Mouse (Mus musculus) kidney, postnatal 0 days (tissue): ENCODE results near the gene Dock11. TPM values are rescaled to one million over a fixed set of nuclear protein-coding genes. Genes with fewer than 3 reads are reported as not detected.

Experiments used
- ATAC-seq: fragments of 200-750 bp; cut with Nextera tagmentation; replicated peaks from 2 replicates; pipeline ENCODE4 v1.8.0; 2017; ENCODE audit warnings: low read depth, moderate number of reproducible peaks, moderate TSS enrichment, moderate library complexity; ENCODE audit not compliant: low FRiP score
- DNase-seq: peaks from one replicate; pipeline ENCODE4 v3.0.0-alpha.2; 2016; ENCODE audit warnings: low spot score
- H3K27ac ChIP-seq: fragments of 300-500 bp; sonication (generic); 2 replicates; pipeline ENCODE4 v1.5.1; 2014; ENCODE audit warnings: mild to moderate bottlenecking
- H3K27me3 ChIP-seq: fragments of 300-500 bp; sonication (generic); 2 replicates; pipeline ENCODE4 v1.6.1; 2014; ENCODE audit warnings: low read length, mixed read lengths; ENCODE audit not compliant: insufficient read depth
- H3K36me3 ChIP-seq: fragments of 300-500 bp; sonication (generic); 2 replicates; pipeline ENCODE4 v1.6.1; 2014; ENCODE audit warnings: low read length, mixed read lengths; ENCODE audit not compliant: insufficient read depth
- H3K4me1 ChIP-seq: fragments of 300-500 bp; sonication (generic); replicated peaks from 2 replicates; pipeline ENCODE4 v1.6.1; 2014; ENCODE audit warnings: antibody characterized with exemption, low read length, mixed read lengths; ENCODE audit not compliant: insufficient read depth
- H3K4me2 ChIP-seq: fragments of 300-500 bp; sonication (generic); 2 replicates; pipeline ENCODE4 v1.6.1; 2014; ENCODE audit warnings: mild to moderate bottlenecking, low read length, moderate library complexity, mixed read lengths
- H3K4me3 ChIP-seq: fragments of 300-500 bp; sonication (generic); replicated peaks from 2 replicates; pipeline ENCODE4 v1.5.1; 2014; ENCODE audit warnings: low read depth, low read length
- H3K9ac ChIP-seq: fragments of 300-500 bp; sonication (generic); 2 replicates; pipeline ENCODE4 v1.6.1; 2014; ENCODE audit warnings: low read depth, low read length
- H3K9me3 ChIP-seq: fragments of 300-500 bp; sonication (generic); replicated peaks from 2 replicates; pipeline ENCODE4 v1.6.1; 2016; ENCODE audit warnings: low read length, inconsistent platforms, mixed read lengths
- CTCF ChIP-seq: IDR thresholded peaks from 2 replicates; pipeline ENCODE4 v1.5.1; 2016; ENCODE audit warnings: antibody characterized with exemption, low read depth, mild to moderate bottlenecking, moderate library complexity
- WGBS: fragments of 180-500 bp; shearing (Covaris S2); extraction: QIAGEN DNeasy Blood & Tissue Kit; methylation state at CpG from one replicate; pipeline ENCODE4 v1.1.7; 2014; 5-methylcytosine and 5-hydroxymethylcytosine counted together
- polyA plus RNA-seq: library from polyadenylated mRNA; unstranded; fragments of >200 nt; fragmentation: Nextera tagmentation; extraction: Ambion mirVana; gene quantifications from 2 replicates; pipeline ENCODE4 v1.2.1, GENCODE M21; 2015

Dock11 gene
- polyA plus RNA-seq, 1 experiment from 2014 or later: 5.5 TPM

- Histone ChIP-seq H3K27ac (no peak overlapping the region), H3K36me3 (no peaks in the 10 kb centered on the region), H3K4me1 (no peaks in the 10 kb centered on the region), H3K4me2 (no peak overlapping the region), H3K4me3 (no peak overlapping the region), H3K9me3 (no peaks in the 10 kb centered on the region), H3K9ac (no peak overlapping the region), H3K27me3 (no peaks in the 10 kb centered on the region)
- no peak for TF ChIP-seq CTCF
- WGBS: 76% methylated on average over 3 of the region's 3 CpGs
- ATAC-seq: no peak
- DNase-seq: no peak
Measured at GRCm38 (mm10) chrX:35921922-35922321, 33.3 kb downstream of the Dock11 start.

GRCm38 (mm10) chrX:35924705-35925264 is 36.2 kb downstream of the Dock11 start:
- Histone ChIP-seq H3K27ac (no peak overlapping the region), H3K27me3 (no peaks in the 10 kb centered on the region), H3K4me2 (no peak overlapping the region), H3K9ac (no peak overlapping the region), H3K4me3 (no peak overlapping the region), H3K9me3 (no peaks in the 10 kb centered on the region), H3K4me1 (no peaks in the 10 kb centered on the region), H3K36me3 (no peaks in the 10 kb centered on the region)
- no peak for TF ChIP-seq CTCF
- WGBS: 64% methylated on average over 1 of the region's 1 CpGs
- no peak for ATAC-seq
- DNase-seq: no peak

GRCm38 (mm10) chrX:35930094-35930933 is 41.7 kb downstream of the Dock11 start:
- TF ChIP-seq CTCF: no peak
- no peak for ATAC-seq
- Histone ChIP-seq H3K27me3 (no peaks in the 10 kb centered on the region), H3K4me2 (no peak overlapping the region), H3K9me3 (no peaks in the 10 kb centered on the region), H3K36me3 (no peaks in the 10 kb centered on the region), H3K27ac (no peak overlapping the region), H3K4me3 (no peak overlapping the region), H3K9ac (no peak overlapping the region), H3K4me1 (no peaks in the 10 kb centered on the region)
- WGBS: 71% methylated on average over 9 of the region's 9 CpGs
- DNase-seq: no peak

GRCm38 (mm10) chrX:35930934-35931406 is 42.3 kb downstream of the Dock11 start:
- Histone ChIP-seq H3K27me3 (no peaks in the 10 kb centered on the region), H3K4me2 (no peak overlapping the region), H3K9ac (no peak overlapping the region), H3K4me1 (no peaks in the 10 kb centered on the region), H3K27ac (no peak overlapping the region), H3K36me3 (no peaks in the 10 kb centered on the region), H3K9me3 (no peaks in the 10 kb centered on the region), H3K4me3 (no peak overlapping the region)
- no peak for TF ChIP-seq CTCF
- 65% methylated on average over 3 of the region's 3 CpGs for WGBS
- DNase-seq: no peak
- no peak for ATAC-seq

GRCm38 (mm10) chrX:35931945-35932344 is 43.3 kb downstream of the Dock11 start:
- no peak overlapping the region for H3K4me2 ChIP-seq
- TF ChIP-seq CTCF: no peak
- ATAC-seq (no peak), DNase-seq (no peak)
- no peaks in the 10 kb centered on the region for H3K4me1 ChIP-seq
- no peaks in the 10 kb centered on the region for H3K27me3 ChIP-seq
- H3K9me3 ChIP-seq: no peaks in the 10 kb centered on the region
- WGBS: 64% methylated on average over 1 of the region's 1 CpGs
- H3K4me3 ChIP-seq: no peak overlapping the region
- H3K9ac ChIP-seq: no peak overlapping the region
- H3K27ac ChIP-seq: no peak overlapping the region
- H3K36me3 ChIP-seq: no peaks in the 10 kb centered on the region

- no peak overlapping the region for H3K4me3 ChIP-seq
- ATAC-seq: no peak
- TF ChIP-seq CTCF: no peak
- no peak overlapping the region for H3K9ac ChIP-seq
- H3K9me3 ChIP-seq: no peaks in the 10 kb centered on the region
- no peaks in the 10 kb centered on the region for H3K36me3 ChIP-seq
- H3K27me3 ChIP-seq: no peaks in the 10 kb centered on the region
- no peaks in the 10 kb centered on the region for H3K4me1 ChIP-seq
- no peak overlapping the region for H3K4me2 ChIP-seq
- no peak overlapping the region for H3K27ac ChIP-seq
- DNase-seq: no peak
Measured at GRCm38 (mm10) chrX:35932952-35933351, 44.3 kb downstream of the Dock11 start.
